Mouse (Mus musculus): Measurements from ENCODE around the gene C2cd3. TPM values are rescaled to one million over a fixed set of nuclear protein-coding genes. Genes with fewer than 3 reads are reported as not detected.

C2cd3 gene
- polyA plus RNA-seq, 1 experiment from 2014 or later: 16.7 TPM

- H3K4me3 ChIP-seq (ENCODE audit: low read depth, low read length): no peak overlapping the region
- no peak overlapping the region for H3K9ac ChIP-seq (ENCODE audit: low read depth, low read length)
- H3K36me3 ChIP-seq (ENCODE audit: control insufficient read depth, insufficient read depth, low read length): peaks cover 45% of the 10 kb centered on the region
- no peak overlapping the region for H3K4me2 ChIP-seq (ENCODE audit: low read length)
- no peak for ATAC-seq
- H3K9me3 ChIP-seq (replicated peaks; ENCODE audit: control insufficient read depth, low read length, poor library complexity, severe bottlenecking): no peaks in the 10 kb centered on the region
- 91% methylated on average over 11 of the region's 11 CpGs for WGBS
- H3K27me3 ChIP-seq (ENCODE audit: control insufficient read depth, insufficient read depth, low read depth, low read length): no peaks in the 10 kb centered on the region
- H3K27ac ChIP-seq (ENCODE audit: low read length): no peak overlapping the region
- H3K4me1 ChIP-seq (ENCODE audit: control insufficient read depth, insufficient read depth, low read length): no peaks in the 10 kb centered on the region
These were observed 57.9 kb downstream of the C2cd3 start for GRCm38 (mm10) chr7:100429911-100430310.

GRCm38 (mm10) chr7:100431103-100431502 is 59.1 kb downstream of the C2cd3 start:
- Histone ChIP-seq H3K36me3 (ENCODE audit: control insufficient read depth, insufficient read depth, low read length) (peaks cover 35% of the 10 kb centered on the region), H3K9ac (ENCODE audit: low read depth, low read length) (no peak overlapping the region)

DNA sequence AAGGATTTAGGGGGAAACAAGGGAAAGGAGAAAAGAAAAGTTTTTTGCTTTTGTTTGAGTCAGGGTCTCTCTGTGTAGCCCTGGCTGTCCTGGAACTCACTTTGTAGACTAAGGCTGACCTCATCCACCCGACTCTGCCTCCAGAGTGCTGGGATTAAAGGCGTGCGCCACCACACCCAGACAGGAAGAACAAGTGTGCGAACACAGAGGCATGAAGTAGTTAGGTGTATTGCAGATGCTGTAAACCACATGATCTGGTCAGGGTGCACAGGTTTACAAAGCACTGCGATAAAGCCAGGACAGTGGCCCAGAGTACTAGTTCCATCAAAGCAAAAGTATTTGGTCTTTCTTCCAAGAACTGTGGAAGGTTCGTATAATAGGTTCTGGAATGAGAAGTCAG is 61.3 kb downstream of the C2cd3 start:
- H3K4me3 ChIP-seq (ENCODE audit: low read depth, low read length): no peak overlapping the region
- H3K4me2 ChIP-seq (ENCODE audit: low read length): no peak overlapping the region
- ATAC-seq: no peak
- peaks cover 38% of the 10 kb centered on the region for H3K36me3 ChIP-seq (ENCODE audit: control insufficient read depth, insufficient read depth, low read length)
- H3K9me3 ChIP-seq (replicated peaks; ENCODE audit: control insufficient read depth, low read length, poor library complexity, severe bottlenecking): no peaks in the 10 kb centered on the region
- no peak overlapping the region for H3K9ac ChIP-seq (ENCODE audit: low read depth, low read length)
- no peaks in the 10 kb centered on the region for H3K27me3 ChIP-seq (ENCODE audit: control insufficient read depth, insufficient read depth, low read depth, low read length)
- H3K4me1 ChIP-seq (ENCODE audit: control insufficient read depth, insufficient read depth, low read length): no peaks in the 10 kb centered on the region
- no peak overlapping the region for H3K27ac ChIP-seq (ENCODE audit: low read length)
- 95% methylated on average over 6 of the region's 6 CpGs for WGBS

More at GRCm38 (mm10) chr7:100431103-100431502, 59.1 kb downstream of the C2cd3 start:
- Histone ChIP-seq H3K4me3 (ENCODE audit: low read depth, low read length) (no peak overlapping the region), H3K4me1 (ENCODE audit: control insufficient read depth, insufficient read depth, low read length) (no peaks in the 10 kb centered on the region), H3K9me3 (replicated peaks; ENCODE audit: control insufficient read depth, low read length, poor library complexity, severe bottlenecking) (no peaks in the 10 kb centered on the region), H3K4me2 (ENCODE audit: low read length) (no peak overlapping the region), H3K27me3 (ENCODE audit: control insufficient read depth, insufficient read depth, low read depth, low read length) (no peaks in the 10 kb centered on the region), H3K27ac (ENCODE audit: low read length) (no peak overlapping the region)
- ATAC-seq: no peak
- WGBS: 81% methylated on average over 5 of the region's 5 CpGs

DNA sequence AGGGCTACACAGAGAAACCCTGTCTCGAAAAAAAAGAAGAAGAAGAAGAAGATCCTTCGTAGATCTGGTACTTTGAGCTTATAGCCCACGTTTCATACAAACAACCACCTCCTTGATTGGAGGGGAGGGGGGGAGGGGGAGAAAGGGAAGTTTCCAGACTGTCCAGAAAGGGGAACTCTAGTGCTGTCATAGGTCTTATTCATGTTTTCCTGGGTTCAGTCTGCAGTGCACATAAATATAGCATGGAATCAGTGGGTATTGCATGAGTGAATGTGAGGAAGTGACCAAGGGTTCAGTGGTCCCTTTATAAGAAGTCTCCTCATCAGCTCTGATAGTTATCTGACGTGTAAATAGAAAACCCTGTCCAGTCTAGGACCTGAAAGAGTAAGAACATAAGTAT is 71.7 kb downstream of the C2cd3 start:
- 94% methylated on average over 4 of the region's 4 CpGs for WGBS
- no peaks in the 10 kb centered on the region for H3K9me3 ChIP-seq (replicated peaks; ENCODE audit: control insufficient read depth, low read length, poor library complexity, severe bottlenecking)
- H3K4me1 ChIP-seq (ENCODE audit: control insufficient read depth, insufficient read depth, low read length): no peaks in the 10 kb centered on the region
- no peak overlapping the region for H3K9ac ChIP-seq (ENCODE audit: low read depth, low read length)
- no peak overlapping the region for H3K4me2 ChIP-seq (ENCODE audit: low read length)
- ATAC-seq: no peak
- H3K36me3 ChIP-seq (ENCODE audit: control insufficient read depth, insufficient read depth, low read length): peaks cover 21% of the 10 kb centered on the region
- no peak overlapping the region for H3K27ac ChIP-seq (ENCODE audit: low read length)
- H3K27me3 ChIP-seq (ENCODE audit: control insufficient read depth, insufficient read depth, low read depth, low read length): no peaks in the 10 kb centered on the region
- H3K4me3 ChIP-seq (ENCODE audit: low read depth, low read length): no peak overlapping the region

GRCm38 (mm10) chr7:100446271-100446670 is 74.2 kb downstream of the C2cd3 start:
- ATAC-seq: no peak
- Histone ChIP-seq H3K9ac (ENCODE audit: low read depth, low read length) (no peak overlapping the region), H3K9me3 (replicated peaks; ENCODE audit: control insufficient read depth, low read length, poor library complexity, severe bottlenecking) (no peaks in the 10 kb centered on the region), H3K27me3 (ENCODE audit: control insufficient read depth, insufficient read depth, low read depth, low read length) (no peaks in the 10 kb centered on the region), H3K4me2 (ENCODE audit: low read length) (no peak overlapping the region), H3K4me1 (ENCODE audit: control insufficient read depth, insufficient read depth, low read length) (no peaks in the 10 kb centered on the region), H3K4me3 (ENCODE audit: low read depth, low read length) (no peak overlapping the region), H3K27ac (ENCODE audit: low read length) (no peak overlapping the region), H3K36me3 (ENCODE audit: control insufficient read depth, insufficient read depth, low read length) (peaks cover 28% of the 10 kb centered on the region)
- 97% methylated on average over 5 of the region's 5 CpGs for WGBS

DNA sequence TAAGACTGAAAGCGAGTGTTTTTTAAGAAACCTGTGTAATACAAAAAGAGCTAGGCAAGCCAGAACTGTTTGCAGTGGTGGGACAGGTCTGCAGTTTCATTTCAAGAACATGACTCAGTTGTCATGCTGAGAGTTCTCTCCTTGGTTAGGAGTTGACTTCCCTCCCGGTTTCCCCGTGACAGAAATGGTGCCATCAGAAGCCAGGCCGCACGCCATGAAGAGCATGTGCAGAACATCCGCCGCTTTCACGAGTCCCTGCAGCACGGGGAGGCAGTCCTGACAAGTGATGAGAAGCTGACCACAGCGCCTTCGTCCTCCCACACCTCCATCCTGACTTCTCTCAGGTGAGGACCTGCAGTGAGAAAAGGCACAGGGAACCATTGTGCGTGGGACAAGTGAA is 76.5 kb downstream of the C2cd3 start:
- no peak overlapping the region for H3K4me2 ChIP-seq (ENCODE audit: low read length)
- ATAC-seq: no peak
- no peaks in the 10 kb centered on the region for H3K9me3 ChIP-seq (replicated peaks; ENCODE audit: control insufficient read depth, low read length, poor library complexity, severe bottlenecking)
- no peak overlapping the region for H3K27ac ChIP-seq (ENCODE audit: low read length)
- H3K4me3 ChIP-seq (ENCODE audit: low read depth, low read length): no peak overlapping the region
- 92% methylated on average over 12 of the region's 12 CpGs for WGBS
- peaks cover 24% of the 10 kb centered on the region for H3K36me3 ChIP-seq (ENCODE audit: control insufficient read depth, insufficient read depth, low read length)
- H3K4me1 ChIP-seq (ENCODE audit: control insufficient read depth, insufficient read depth, low read length): no peaks in the 10 kb centered on the region
- H3K27me3 ChIP-seq (ENCODE audit: control insufficient read depth, insufficient read depth, low read depth, low read length): no peaks in the 10 kb centered on the region
- no peak overlapping the region for H3K9ac ChIP-seq (ENCODE audit: low read depth, low read length)

- H3K4me3 ChIP-seq (ENCODE audit: low read depth, low read length): no peak overlapping the region
- 96% methylated on average over 3 of the region's 3 CpGs for WGBS
- no peak overlapping the region for H3K9ac ChIP-seq (ENCODE audit: low read depth, low read length)
- H3K27me3 ChIP-seq (ENCODE audit: control insufficient read depth, insufficient read depth, low read depth, low read length): no peaks in the 10 kb centered on the region
- H3K4me1 ChIP-seq (ENCODE audit: control insufficient read depth, insufficient read depth, low read length): no peaks in the 10 kb centered on the region
- no peaks in the 10 kb centered on the region for H3K9me3 ChIP-seq (replicated peaks; ENCODE audit: control insufficient read depth, low read length, poor library complexity, severe bottlenecking)
- H3K4me2 ChIP-seq (ENCODE audit: low read length): no peak overlapping the region
- peaks cover 24% of the 10 kb centered on the region for H3K36me3 ChIP-seq (ENCODE audit: control insufficient read depth, insufficient read depth, low read length)
- no peak overlapping the region for H3K27ac ChIP-seq (ENCODE audit: low read length)
- no peak for ATAC-seq
These were observed 77.0 kb downstream of the C2cd3 start for GRCm38 (mm10) chr7:100448985-100449384.

GRCm38 (mm10) chr7:100458153-100458552 is 86.1 kb downstream of the C2cd3 start:
- H3K9me3 ChIP-seq (replicated peaks; ENCODE audit: control insufficient read depth, low read length, poor library complexity, severe bottlenecking): no peaks in the 10 kb centered on the region
- no peak overlapping the region for H3K4me3 ChIP-seq (ENCODE audit: low read depth, low read length)
- no peak overlapping the region for H3K4me2 ChIP-seq (ENCODE audit: low read length)
- H3K4me1 ChIP-seq (ENCODE audit: control insufficient read depth, insufficient read depth, low read length): no peaks in the 10 kb centered on the region
- no peaks in the 10 kb centered on the region for H3K27me3 ChIP-seq (ENCODE audit: control insufficient read depth, insufficient read depth, low read depth, low read length)
- 81% methylated on average over 1 of the region's 1 CpGs for WGBS
- no peak for ATAC-seq
- H3K36me3 ChIP-seq (ENCODE audit: control insufficient read depth, insufficient read depth, low read length): peaks cover 29% of the 10 kb centered on the region
- H3K9ac ChIP-seq (ENCODE audit: low read depth, low read length): no peak overlapping the region
- no peak overlapping the region for H3K27ac ChIP-seq (ENCODE audit: low read length)

GRCm38 (mm10) chr7:100459862-100460261 is 87.8 kb downstream of the C2cd3 start:
- Histone ChIP-seq H3K9ac (ENCODE audit: low read depth, low read length) (no peak overlapping the region), H3K4me2 (ENCODE audit: low read length) (no peak overlapping the region), H3K27ac (ENCODE audit: low read length) (no peak overlapping the region), H3K4me1 (ENCODE audit: control insufficient read depth, insufficient read depth, low read length) (no peaks in the 10 kb centered on the region), H3K27me3 (ENCODE audit: control insufficient read depth, insufficient read depth, low read depth, low read length) (no peaks in the 10 kb centered on the region), H3K4me3 (ENCODE audit: low read depth, low read length) (no peak overlapping the region), H3K36me3 (ENCODE audit: control insufficient read depth, insufficient read depth, low read length) (peaks cover 24% of the 10 kb centered on the region), H3K9me3 (replicated peaks; ENCODE audit: control insufficient read depth, low read length, poor library complexity, severe bottlenecking) (no peaks in the 10 kb centered on the region)
- no peak for ATAC-seq
- WGBS: 87% methylated on average over 3 of the region's 3 CpGs

Measured in midbrain, embryonic 16.5 days (tissue).